Mouse (Mus musculus) frontal cortex, postnatal 36 days (tissue): ENCODE results near the gene Trmu.

ENCODE experiments used
- DNase-seq, 2 experiments: peaks; one replicate each; pipeline ENCODE4 v3.0.0; 2022; ENCODE audit warnings: low spot score in 2 of 2

Trmu gene

DNA sequence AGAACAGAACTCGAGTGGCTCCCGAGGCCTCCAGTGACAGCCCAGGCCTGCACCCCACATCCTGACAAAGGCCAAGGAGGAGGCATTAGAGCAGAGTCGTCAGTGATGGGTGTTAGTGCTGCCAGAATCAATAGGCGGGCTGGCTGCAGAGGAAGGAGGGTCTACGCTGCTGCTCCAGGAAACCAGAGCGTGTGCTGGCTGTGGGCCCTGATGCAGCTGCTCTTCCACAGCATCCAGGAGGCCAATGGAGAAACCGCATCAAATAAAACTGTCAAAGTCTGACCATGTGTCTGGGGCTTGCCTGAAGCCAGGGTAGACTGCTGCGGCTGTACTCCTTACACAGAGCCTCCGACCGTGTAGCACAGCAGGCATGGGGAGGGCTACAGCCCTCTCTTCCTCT is 18.0 kb downstream of the Trmu start:
- no peak for DNase-seq

DNA sequence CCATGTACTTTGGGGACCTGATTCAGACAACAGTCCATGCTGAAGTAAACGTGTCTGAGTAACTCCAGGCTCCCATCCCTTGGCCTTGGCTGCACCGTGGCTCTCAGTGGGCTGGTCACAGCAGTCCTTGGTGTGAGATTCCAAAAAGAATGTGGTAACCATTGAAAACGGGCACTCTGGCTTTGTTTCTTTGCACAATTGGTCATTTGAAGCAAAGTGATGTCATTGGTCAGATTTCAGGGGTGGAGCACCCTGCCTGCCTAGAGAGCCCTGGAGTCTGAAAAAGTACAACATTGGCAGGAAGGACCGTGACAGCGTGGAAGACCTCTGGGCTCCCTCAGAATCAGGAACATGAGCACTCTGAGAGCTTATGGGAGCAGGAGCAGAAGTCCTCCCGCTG is 20.3 kb downstream of the Trmu start:
- DNase-seq, result no peak

DNA sequence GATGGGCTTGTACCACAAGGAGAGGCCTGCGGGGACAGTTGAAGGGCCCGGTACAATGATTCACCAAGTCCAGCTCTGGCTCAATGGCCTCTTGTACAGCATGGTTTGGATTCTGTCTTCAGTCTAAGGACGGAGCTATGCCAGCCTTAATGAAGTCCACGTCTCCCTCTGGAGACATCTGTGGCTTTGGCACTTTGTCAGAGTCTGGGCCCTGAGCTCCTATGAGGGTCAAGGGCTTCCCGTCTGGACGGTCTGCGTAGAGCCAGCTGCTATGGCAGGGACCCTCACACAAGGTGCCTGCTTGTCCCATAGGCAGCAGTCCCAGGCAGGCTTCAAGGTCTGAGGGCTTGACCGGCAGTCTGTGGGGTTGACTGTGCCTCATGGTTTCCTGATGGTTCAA is 21.2 kb downstream of the Trmu start:
- DNase-seq, result no peak

DNA sequence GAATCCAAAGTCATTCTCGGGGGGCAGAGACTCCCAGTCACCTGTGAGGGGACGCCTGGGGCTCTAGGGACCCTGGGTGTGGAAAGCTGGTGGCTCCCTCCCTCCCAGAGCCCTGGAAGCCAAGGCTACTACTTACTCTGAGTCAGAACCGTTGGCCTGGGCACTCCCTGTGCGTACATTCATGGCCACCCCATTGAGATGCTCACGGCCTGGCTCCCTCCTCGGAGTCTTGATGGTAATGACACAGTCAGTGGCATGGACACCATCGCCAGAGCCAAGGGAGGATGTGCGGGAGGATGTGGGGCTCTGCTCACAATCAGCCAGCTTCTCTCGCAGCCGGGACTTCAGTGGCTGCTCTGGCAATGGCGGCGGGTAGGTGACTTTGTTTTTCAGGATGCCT is 21.7 kb downstream of the Trmu start:
- DNase-seq, result no peak

DNA sequence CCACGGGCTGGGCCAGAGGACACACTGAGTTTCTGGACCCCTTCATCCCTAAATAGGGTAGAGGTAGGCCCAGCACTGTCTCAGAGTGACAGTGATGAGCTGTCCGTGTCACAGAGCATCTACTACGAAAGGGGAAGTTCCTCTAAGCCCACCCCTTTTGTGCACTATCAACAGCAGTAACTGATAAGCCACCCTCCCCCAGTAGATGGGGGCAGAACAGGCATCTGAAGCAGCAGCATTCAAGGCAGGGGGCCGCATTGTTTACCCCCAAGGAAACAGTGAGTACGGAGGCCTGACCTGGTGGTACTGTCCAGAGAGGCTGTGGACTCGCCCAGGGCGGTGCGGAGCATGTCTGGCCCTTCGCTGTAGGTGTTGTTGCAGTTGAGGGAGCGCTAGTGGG is 23.4 kb downstream of the Trmu start:
- DNase-seq, result no peak

DNA sequence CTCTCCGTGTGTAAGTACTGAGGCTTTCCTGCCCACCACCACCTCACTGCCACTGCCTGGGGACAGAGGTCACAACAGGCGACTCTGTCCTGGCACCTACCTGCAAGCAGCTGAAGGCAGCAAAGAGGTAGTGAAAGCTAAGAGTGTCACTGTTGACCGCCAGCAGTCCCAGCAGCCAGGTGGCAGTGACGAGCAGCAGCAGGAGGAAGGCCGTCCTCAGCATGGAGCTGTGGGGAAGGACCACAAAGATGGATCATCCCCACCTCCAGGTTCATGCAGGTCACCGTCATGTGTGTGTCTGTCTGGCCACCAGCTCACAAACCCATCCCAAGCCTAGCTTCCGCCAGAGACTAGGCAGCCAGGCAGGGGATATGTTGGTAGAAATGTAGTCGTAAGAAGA is 24.7 kb downstream of the Trmu start:
- no peak for DNase-seq

DNA sequence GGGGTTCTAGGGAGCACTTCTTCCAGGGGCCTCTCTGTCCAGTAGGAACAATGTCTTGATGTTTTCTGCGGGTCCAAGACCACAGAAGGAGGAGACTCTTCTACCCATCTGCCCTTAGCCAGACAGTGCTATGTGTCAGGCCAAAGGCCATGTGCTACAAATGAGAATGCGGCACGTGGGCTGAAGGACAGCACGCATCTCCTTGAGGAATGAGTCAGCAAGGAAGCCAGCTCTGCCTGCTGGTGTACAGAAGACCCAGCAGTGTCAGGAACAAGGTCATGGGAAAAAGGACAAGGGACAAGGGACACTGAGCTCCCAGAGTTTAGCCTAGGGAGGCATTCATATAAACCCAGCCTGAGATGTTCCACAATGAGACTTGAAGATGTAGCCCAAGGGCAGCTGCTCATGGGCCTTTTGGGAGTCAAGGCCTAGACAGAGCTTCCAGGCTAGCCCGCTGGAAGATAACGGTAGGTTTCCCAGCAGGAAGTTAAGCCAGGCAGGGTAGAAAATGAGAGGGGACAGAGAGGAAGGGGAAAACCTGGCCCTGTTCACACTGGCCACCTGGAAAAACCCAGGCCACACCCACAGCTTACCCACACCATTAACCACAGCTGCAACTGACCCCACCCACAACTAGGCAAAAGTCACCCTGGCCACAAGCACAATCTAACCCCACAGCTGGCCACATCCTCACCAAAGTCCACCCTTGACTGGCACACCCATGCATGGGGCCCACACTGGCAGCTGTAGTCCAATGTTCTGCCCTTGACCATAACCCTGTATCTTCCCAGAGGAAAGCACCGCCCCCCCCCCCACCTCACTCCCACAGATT is 29.8 kb downstream of the Trmu start:
- no peak for DNase-seq

DNA sequence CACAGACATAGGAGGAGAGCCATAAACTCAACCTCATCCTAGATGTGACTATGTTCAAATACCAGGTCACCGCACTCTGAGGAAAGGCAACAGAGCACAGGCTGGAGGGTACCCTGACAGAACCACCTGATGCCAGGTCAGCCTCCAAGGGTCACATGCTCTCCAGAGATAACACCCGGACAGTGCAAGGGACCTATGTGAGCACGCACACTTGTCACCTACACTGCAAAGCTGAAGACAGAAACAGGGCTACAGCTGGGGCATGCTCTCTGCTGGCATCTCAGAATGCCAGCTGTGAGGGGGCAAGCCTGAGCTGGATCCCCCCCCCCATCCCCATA is 30.3 kb downstream of the Trmu start:
- DNase-seq, result no peak

DNA sequence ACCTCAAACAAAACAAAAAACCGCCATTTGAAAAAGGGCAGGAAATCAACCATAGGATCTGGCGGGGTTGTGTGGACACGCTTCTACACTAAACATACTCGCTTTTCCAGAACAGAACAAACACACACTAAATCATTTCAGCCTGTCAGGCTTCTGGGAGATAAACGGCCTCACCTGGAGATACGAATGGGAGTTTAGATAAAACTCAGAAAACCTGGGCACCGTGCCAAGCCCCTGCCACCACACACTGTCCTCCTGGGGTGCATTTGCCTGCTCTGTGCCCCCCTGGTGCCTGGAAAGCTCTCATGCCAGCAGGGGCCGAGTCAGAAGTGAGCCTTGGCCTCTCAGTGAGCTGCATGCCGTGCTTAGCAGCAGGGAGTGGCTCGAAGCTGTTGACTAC is 30.8 kb downstream of the Trmu start:
- DNase-seq, result no peak

DNA sequence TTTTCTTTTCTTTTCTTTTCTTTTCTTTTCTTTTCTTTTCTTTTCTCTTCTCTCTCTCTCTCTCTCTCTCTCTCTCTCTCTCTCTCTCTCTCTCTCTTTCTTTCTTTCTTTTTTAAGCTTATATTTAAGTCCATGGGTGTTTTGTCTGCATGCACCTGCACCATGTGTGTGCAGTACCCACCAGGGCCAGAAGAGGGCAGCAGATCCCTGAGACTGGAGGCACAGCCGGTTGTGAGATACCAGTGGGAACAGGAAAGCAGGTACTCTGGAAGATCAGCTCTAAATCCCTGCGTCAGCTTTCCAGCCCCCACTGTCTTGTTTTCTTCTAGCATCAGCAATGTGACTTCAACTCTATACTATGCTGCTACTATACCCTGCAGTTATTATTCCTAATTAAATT is 34.5 kb downstream of the Trmu start:
- DNase-seq, result no peak

DNA sequence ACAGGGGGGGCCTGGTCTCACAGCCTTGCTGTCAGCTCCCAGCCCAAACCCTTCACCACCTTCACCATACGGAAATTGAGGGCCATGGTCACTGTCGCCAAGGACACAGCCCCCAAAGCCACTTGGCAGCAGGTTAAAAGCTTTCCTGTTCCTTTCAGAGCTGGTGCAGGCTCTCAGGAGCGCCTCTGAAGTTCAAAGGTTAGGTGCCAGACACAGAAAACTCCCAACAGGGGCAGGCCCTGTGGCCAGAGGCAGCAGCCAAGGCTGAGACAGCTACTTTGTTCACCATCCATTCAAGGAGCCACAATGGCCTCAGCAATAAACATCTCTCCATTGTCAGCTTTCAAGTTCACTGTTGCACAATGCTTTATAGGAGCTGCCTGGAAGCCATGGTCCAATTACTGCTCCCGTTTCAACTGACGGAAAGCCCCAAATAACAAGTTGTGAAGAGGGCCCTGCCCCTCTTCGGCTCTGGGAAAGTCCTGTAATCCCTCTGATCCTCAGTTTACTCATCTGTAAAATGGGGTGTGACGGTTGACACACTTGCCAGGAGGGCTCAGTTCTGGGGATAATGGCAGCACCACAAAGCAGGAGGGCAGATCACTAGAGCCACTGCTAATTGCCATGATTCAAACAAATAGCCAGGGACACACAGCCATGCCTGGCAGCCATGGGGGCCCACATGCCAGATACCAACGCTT is 40.2 kb downstream of the Trmu start:
- DNase-seq, result no peak

DNA sequence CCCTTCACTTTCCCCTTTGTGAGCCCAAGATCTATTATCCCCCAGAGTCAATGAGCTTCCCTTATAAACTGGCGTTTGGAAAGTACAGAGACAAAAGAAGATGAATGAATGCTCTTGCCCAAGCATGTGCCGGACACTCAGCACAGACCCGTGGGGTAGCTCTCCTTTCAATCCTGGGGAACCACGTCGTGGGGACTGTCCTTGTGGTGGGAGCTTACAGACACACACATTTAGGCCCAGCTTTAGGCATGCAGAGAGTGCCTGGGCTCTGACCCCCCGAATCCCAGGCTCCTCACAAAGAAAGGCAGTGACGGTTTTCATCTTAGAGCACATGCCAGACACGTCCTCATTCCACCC is 40.8 kb downstream of the Trmu start:
- no peak for DNase-seq

DNA sequence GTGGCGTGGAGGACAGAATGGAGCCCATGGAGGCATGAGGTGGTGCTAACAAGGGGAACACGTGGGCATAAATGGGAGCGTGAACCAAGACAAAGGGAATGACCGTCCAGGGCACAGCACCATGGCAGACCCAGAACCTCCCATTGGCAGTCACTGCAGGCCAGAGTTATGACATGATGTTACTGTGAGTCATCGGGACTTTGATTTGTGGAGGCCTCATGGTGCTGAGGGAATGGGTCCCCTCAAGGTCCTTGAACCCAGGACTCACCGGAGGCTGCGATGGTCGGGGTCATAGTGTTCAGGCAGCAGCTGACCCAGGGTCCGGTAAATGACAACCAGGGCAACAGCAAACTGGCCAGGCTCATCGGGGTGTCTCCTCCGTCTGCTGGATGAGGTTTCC is 42.7 kb downstream of the Trmu start:
- DNase-seq, result no peak

DNA sequence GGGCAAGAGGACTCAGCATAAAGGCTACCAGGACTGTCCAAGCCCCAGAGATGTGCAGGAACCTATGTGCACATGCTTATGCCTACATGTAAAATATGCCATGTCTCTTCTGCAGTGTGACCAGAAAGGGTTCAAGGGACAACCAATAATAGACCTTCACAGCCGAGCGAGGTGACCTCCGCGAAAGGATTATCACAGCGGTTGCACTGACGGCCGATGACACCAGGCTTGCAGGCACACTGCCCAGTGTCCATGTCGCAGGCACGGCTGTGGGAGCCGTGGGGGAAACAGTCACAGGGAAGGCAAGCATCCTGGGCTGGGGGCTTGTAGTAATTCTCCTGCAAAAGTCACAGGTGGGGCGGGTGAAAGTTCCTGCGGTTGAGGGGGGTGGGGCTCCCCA is 49.0 kb downstream of the Trmu start:
- no peak for DNase-seq

DNA sequence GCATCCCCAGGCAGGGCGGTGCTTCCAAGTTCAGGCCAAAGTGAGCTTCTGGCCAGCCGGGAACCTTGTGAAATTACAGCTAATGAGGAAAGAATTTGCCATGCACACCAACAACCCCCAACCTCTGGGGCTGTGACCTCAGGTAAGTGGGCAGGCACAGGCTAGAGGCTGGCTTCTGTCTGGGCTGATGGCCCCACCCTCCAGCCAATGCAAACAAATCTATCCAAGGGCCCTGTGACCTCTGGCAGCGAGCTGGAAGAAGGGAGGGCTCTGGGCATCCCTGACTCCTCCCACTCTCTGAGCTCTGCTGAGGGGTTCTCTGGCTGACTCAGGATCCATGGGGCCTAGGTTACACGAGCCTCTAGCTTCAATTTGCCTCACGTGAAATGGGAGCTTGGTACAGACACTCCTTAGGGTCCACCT is 56.5 kb downstream of the Trmu start:
- no peak for DNase-seq
